Mouse (Mus musculus) Patski (cell line): ENCODE data around the gene Itpripl1. TPM values are rescaled to one million over a fixed set of nuclear protein-coding genes. Genes with fewer than 3 reads are reported as not detected.
"Not testable (repeated sequence)": the region's sequence is repeated elsewhere in the genome, so short reads cannot be mapped to it uniquely, and the experiment has no call there.

Source experiments
- ATAC-seq: fragments of 100-300 bp; one replicate; pipeline ENCODE4 v1.8.0; 2021
- CTCF ChIA-PET: fragments of 350-600 bp; sonication (Branson Sonifier 250); formaldehyde crosslinking; loops from one replicate; lab custom pipeline; 2022; ENCODE audit warnings: inconsistent platforms; lab: Charles Lee
- POLR2A ChIA-PET: fragments of 350-600 bp; sonication (Branson Sonifier 250); formaldehyde crosslinking; loops from one replicate; lab custom pipeline; 2022; ENCODE audit warnings: antibody characterized with exemption, inconsistent platforms; lab: Charles Lee
- DNase-seq: peaks from one replicate; pipeline ENCODE4 v3.0.0-alpha.2; 2011; ENCODE audit warnings: low read depth, low spot score
- H3K27me3 ChIP-seq: fragments of 371-371 bp; one replicate; pipeline ENCODE4 v1.5.1; 2021
- CTCF ChIP-seq: fragments of 100-300 bp; IDR thresholded peaks from one replicate; pipeline ENCODE4 v1.5.1; 2021
- in situ Hi-C: fragments of 300-500 bp; cut with MboI; formaldehyde crosslinking; loops from 3 replicates; pipeline ENCODE4 v1.11.1; 2018; ENCODE audit warnings: low pct_unique_long_range_greater_than_20kb, mixed read lengths
- polyA plus RNA-seq: library from polyadenylated mRNA; unstranded; gene quantifications from one replicate; pipeline ENCODE4 v1.2.3, GENCODE M21; 2021

Itpripl1 gene
- polyA plus RNA-seq, 1 experiment from 2014 or later: 10.0 TPM

GRCm38 (mm10) chr2:127092000-127092399 is 51.2 kb downstream of the Itpripl1 start:
- no peak for ATAC-seq
- H3K27me3 ChIP-seq: no peaks in the 10 kb centered on the region
- in situ Hi-C loops: no loop called here
- POLR2A ChIA-PET: no interaction called here
- no peak for DNase-seq
- CTCF ChIA-PET: no interaction called here
- TF ChIP-seq CTCF: no peak

- DNase-seq, POLR2A ChIA-PET, CTCF ChIA-PET, in situ Hi-C loops, H3K27me3 ChIP-seq, ATAC-seq: not testable (repeated sequence)
Measured at GRCm38 (mm10) chr2:127090151-127090550, 53.1 kb downstream of the Itpripl1 start.

Other genes with a start within 250 kb of the Itpripl1 start
- gene Sppl2a, start 210.2 kb downstream of the Itpripl1 start, polyA plus RNA-seq: 106 TPM
- gene Ap4e1, start 134.7 kb downstream of the Itpripl1 start, polyA plus RNA-seq: 9.9 TPM
- gene Blvra, start 72.8 kb downstream of the Itpripl1 start, polyA plus RNA-seq: 35.8 TPM
- gene Ncaph, start 9.5 kb downstream of the Itpripl1 start, polyA plus RNA-seq: 30.1 TPM
- gene 1810024B03Rik, start 64.8 kb upstream of the Itpripl1 start, polyA plus RNA-seq: 0.76 TPM
- 108 TPM for gene Snrnp200, start 64.9 kb upstream of the Itpripl1 start, polyA plus RNA-seq
- gene Ciao1, start 104.4 kb upstream of the Itpripl1 start, polyA plus RNA-seq: 70.5 TPM
- 81.1 TPM for gene Tmem127, start 104.5 kb upstream of the Itpripl1 start, polyA plus RNA-seq
- gene Stard7, start 126.8 kb upstream of the Itpripl1 start, polyA plus RNA-seq: 85.1 TPM
- gene Dusp2, start 192.7 kb upstream of the Itpripl1 start, polyA plus RNA-seq: 7.0 TPM
- gene Astl, start 195.2 kb upstream of the Itpripl1 start, polyA plus RNA-seq: not detected
- gene Adra2b, start 219.8 kb upstream of the Itpripl1 start, polyA plus RNA-seq: not detected